Mouse (Mus musculus) ES-CJ7 (cell line): Measurements from ENCODE around the gene Tmem132e.

Experiments
- DNase-seq: peaks from one replicate; pipeline ENCODE4 v3.0.0; 2011; ENCODE audit warnings: low read depth, low spot score

Gene Tmem132e

DNA sequence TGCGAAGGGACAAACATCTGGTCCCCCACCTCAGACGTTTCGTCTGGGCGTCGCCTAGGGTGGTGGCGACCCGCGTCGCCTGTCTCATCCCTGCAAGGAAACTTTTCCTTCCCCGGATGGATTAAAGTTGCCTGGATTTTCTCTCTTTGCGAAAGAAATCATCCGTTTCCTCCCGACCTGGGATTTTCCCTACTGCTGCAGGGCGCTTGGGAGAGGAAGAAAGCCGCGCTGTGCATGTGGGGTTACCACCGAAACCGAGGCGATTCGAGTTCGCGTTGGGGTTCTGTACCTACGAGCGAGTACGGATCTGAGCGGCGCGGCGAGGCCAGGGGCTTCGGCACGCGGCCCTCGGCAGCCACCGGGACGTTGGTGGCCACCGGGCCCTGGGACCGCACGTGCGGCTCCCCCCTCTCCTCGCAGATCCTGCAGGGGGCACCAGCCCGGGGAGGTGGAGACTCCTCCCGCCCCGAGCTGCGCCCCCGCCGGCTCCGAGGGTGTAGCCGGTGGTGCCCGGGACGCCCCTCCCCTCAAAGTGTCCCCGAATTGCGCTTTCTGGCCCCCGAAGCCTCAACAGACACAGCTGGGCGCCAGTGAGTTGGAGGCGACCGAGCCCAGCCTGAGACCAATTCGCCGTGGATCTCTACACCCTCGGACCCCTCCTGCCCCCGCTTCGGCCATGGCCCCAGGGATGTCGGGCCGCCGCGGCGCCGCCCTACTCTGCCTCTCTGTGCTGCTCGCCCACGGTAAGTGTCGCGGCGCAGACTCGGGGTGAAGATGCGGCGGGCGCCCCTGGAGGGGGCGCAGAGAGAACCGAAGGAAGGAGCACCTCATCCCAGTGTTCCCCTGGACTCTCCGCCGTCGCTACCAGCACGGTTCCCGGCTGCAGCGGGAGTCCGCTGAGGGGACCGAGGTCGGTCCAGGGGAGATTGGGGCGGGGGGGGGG, at the start of gene Tmem132e:
Gene Tmem132e, plus strand, starts transcription at position 530 of the 943 bp plus-strand sequence.
- DNase-seq: peak; percentile 29

DNA sequence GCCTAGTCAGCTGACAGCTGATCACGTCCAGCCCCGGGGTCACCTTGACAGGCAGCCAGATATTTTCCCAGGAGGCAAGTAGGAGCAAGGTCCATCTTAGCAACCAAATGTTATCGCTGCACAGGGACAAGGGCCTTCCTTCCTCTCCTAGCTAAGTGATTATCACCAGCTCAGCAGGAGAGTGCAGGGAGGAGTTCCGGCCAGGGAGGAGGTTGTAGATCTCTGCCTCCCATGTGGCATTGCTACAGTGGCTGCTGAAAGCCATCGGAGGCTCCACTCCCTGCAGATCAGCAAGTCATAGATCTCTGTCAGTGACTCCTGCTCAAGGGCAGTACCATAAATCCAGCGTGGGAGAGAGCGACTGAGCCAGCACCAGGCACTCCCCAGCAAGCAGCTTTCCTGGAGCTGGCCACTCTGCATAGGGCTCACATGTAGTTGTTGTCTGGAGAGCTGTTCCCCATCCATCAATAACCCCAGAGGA, 48.7 kb upstream of the Tmem132e start:
- DNase-seq: no peak

- DNase-seq: no peak
These were observed 48.3 kb upstream of the Tmem132e start for GRCm38 (mm10) chr11:82340416-82340815.

GRCm38 (mm10) chr11:82340900-82341299, 47.8 kb upstream of the Tmem132e start:
- DNase-seq: no peak

- DNase-seq: no peak
These were observed 37.7 kb upstream of the Tmem132e start for GRCm38 (mm10) chr11:82351039-82351438.

DNA sequence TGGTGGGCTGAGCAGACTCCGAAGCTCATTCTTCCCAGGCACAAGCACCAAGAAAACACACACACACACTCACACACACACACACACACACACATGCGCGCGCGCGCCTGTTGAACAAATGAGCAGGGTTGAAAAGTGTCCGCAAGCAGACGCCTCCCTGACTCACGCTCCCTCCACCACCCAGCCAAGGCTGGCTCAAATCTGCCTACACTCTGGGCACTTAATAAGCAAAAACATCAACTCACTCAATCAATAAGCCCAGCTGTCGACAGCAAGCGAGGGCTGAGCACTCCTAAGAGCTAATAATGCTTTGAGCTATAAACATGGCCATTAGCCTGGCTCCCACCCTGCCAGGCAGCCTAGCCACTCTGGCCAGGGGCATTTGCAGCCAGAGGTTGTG, 18.5 kb upstream of the Tmem132e start:
- no peak for DNase-seq

GRCm38 (mm10) chr11:82371577-82371976, 17.1 kb upstream of the Tmem132e start:
- peak; percentile 34 for DNase-seq

DNA sequence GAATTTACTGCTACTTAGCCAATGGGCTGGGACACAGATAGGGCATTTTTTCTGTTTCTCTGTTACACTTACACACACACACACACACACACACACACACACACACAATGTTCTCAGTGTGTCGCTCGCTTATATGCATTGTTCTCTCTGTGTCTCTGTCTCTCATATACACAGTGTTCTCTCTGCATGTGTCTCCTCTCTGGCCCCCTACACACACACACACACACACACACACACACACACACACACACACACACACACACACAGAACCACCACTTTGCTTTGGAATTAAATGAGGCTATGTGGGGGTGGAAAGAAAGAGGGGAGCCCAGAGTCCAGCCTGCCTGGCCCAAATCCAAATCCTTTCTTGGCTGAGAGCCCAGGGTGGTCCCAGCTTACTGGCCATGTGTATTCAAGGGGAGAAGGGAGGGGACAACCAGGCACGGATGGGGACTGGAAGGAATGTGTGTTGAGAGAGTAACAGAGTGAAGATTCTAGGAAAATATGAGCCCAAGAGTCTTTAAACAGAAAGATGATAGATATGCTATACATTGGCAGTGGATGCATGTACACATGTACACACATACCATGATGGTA, 8.0 kb upstream of the Tmem132e start:
- DNase-seq: no peak

GRCm38 (mm10) chr11:82386970-82387540, 1.6 kb upstream of the Tmem132e start:
- DNase-seq: peak; percentile 64

DNA sequence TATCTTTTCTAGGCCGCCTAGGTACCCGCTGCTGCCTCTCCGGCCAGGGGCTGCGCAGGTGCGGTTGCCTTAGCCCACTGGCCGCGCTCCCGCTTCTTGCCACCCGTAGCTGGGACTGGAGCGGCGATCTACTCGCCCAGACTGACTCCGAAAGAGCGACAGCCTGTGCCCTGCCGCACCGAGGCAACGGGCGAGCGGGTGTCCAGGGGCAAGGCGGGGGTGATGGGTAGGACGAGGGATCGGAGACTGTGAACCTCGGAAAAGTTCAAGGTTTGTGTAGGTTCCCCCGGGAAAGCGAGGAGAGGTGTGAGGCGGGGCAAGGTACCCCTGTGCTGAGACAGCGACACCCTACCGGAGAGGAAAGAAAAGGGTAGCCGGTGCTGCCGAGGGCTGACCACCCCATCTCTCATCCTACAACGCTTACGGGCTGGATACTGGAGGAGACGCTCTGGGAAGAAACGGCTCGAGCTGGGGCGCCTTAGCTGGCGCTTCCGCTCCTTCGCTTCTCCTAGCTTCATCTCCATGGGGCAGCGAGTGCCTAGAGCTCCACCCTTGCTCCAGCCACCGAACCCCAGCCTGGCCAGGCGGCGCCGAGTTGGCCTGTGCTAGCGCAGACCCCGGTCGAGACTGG, 874 bp upstream of the Tmem132e start:
- peak; percentile 8 for DNase-seq

GRCm38 (mm10) chr11:82389396-82390291, 944 bp downstream of the Tmem132e start:
- DNase-seq: peak; percentile 11

DNA sequence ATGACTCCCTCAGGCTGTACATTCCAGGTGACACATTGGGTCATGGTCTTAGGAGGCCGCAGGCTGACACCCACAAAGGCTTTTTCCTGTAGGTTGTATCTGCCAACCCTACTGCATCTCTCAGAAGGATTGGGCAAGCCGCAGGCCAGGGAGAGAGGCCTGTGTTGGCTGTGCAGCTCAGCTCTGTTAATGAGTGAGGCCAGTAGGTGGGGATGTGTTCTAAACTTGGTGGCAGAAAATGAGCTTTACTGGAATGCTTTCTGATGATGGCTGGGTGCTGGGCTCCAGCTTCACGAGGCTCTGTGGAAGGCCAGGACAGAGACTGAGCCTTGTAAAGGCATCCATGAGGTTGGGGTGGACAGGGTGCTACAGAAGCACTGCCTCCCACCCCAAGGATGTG, 3.6 kb downstream of the Tmem132e start:
- no peak for DNase-seq

- peak; percentile 36 for DNase-seq
These were observed 10.9 kb downstream of the Tmem132e start for GRCm38 (mm10) chr11:82399621-82400020.

DNA sequence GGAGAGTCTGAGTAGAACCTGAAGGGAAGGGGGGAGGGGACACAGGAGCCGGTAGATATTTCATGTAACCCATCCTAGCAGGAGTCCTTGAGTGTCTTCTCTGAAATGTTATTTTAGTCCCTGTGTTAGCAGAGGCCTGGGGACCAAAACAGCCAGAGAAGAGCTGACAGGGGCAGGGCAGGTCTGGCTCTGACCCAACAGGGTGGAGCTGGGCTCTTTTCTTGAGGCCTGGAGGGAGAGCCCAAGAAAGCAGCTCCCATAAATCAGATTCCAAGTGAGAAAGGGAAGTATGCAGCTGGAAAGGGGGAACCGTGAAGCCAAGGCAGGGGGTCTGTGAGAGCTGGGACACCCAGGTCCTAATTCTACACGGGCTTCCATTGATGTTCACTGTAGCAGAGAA, 16.9 kb downstream of the Tmem132e start:
- no peak for DNase-seq

GRCm38 (mm10) chr11:82406358-82407221, 17.9 kb downstream of the Tmem132e start:
- no peak for DNase-seq

GRCm38 (mm10) chr11:82412496-82412895, 23.8 kb downstream of the Tmem132e start:
- no peak for DNase-seq

DNA sequence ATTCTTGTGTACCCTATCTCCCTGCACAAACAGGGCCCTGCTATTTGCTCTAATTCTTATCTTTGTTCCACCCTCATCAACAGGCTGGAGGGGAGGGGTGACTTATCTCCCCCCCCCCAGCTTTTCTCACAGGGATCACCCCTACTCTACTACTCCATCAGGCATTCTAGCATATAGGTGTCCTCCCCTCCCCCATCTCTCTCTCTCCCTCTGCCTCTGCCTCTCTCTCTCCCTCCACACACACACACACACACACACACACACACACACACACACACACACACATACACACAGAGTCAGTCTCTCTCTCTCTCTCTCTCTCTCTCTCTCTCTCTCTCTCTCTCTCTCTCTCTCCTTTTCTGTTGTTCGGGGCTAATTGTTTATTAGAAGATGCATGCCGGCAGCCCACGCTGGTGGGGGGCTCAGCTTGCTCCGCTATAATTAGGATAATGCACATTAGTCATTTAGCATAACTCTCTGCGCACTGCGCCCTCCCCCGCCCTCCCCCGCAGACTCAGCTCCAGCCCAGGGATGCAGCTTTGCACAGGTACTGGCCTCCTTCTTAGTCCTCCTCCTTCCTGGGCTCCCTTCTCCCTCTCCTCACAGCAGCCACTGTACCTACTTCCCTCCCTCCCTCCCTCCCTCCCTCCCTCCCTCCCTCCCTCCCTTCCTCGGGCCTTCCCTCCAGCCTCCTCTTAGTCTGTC, 29.8 kb downstream of the Tmem132e start:
- DNase-seq: no peak

GRCm38 (mm10) chr11:82421909-82422308, 33.2 kb downstream of the Tmem132e start:
- no peak for DNase-seq

- DNase-seq: no peak
These were observed 34.8 kb downstream of the Tmem132e start for GRCm38 (mm10) chr11:82423521-82423920.
